Mouse (Mus musculus): ENCODE data around the gene Npw. TPM values are rescaled to one million over a fixed set of nuclear protein-coding genes. Genes with fewer than 3 reads are reported as not detected.
"Not testable (repeated sequence)": the region's sequence is repeated elsewhere in the genome, so short reads cannot be mapped to it uniquely, and the experiment has no call there.

Gene Npw
- polyA plus RNA-seq, 1 experiment from 2014 or later, result not detected

- H3K9me3 ChIP-seq (ENCODE audit: control insufficient read depth, low read length); H3K36me3 ChIP-seq (ENCODE audit: control insufficient read depth, insufficient read depth, low read length); H3K4me3 ChIP-seq (replicated peaks; ENCODE audit: low read depth, low read length); ATAC-seq (ENCODE audit: low FRiP score, low TSS enrichment); DNase-seq; H3K27me3 ChIP-seq (ENCODE audit: control insufficient read depth, insufficient read depth, low read length); H3K4me2 ChIP-seq (ENCODE audit: low read length); H3K9ac ChIP-seq (replicated peaks; ENCODE audit: low read length); H3K27ac ChIP-seq (replicated peaks; ENCODE audit: low read depth, low read length): not testable (repeated sequence)
- 68% methylated on average over 7 of the region's 7 CpGs for WGBS
- peaks cover 19% of the 10 kb centered on the region for H3K4me1 ChIP-seq (ENCODE audit: control insufficient read depth, insufficient read depth, low read length)
Observed at GRCm38 (mm10) chr17:24667011-24667410, 8.8 kb upstream of the Npw start.

GRCm38 (mm10) chr17:24654969-24655368 lies 3.3 kb downstream of the Npw start:
- Histone ChIP-seq H3K4me1 (ENCODE audit: control insufficient read depth, insufficient read depth, low read length) (0 out of 2 replicates have a peak, but pooled peaks cover 7% of the 10 kb centered on the region), H3K9me3 (ENCODE audit: control insufficient read depth, low read length) (no peaks in the 10 kb centered on the region), H3K27me3 (ENCODE audit: control insufficient read depth, insufficient read depth, low read length) (peaks cover 43% of the 10 kb centered on the region), H3K36me3 (ENCODE audit: control insufficient read depth, insufficient read depth, low read length) (no peaks in the 10 kb centered on the region), H3K4me2 (ENCODE audit: low read length) (no peak overlapping the region), H3K4me3 (replicated peaks; ENCODE audit: low read depth, low read length) (no peak overlapping the region), H3K27ac (replicated peaks; ENCODE audit: low read depth, low read length) (no peak overlapping the region), H3K9ac (replicated peaks; ENCODE audit: low read length) (no peak overlapping the region)
- WGBS, result 79% methylated on average over 4 of the region's 4 CpGs
- ATAC-seq (ENCODE audit: low FRiP score, low TSS enrichment) (no peak), DNase-seq (no peak)

GRCm38 (mm10) chr17:24653967-24654710 lies 4.1 kb downstream of the Npw start:
- ATAC-seq (ENCODE audit: low FRiP score, low TSS enrichment), result no peak; the same call in 1 of the 2 replicates
- no peak overlapping the region for H3K27ac ChIP-seq (replicated peaks; ENCODE audit: low read depth, low read length)
- H3K36me3 ChIP-seq (ENCODE audit: control insufficient read depth, insufficient read depth, low read length), result no peaks in the 10 kb centered on the region
- peaks cover 11% of the 10 kb centered on the region; the same call in 1 of the 2 replicates for H3K4me1 ChIP-seq (ENCODE audit: control insufficient read depth, insufficient read depth, low read length)
- H3K4me3 ChIP-seq (replicated peaks; ENCODE audit: low read depth, low read length), result peak overlapping the region; percentile 17; the same call in 1 of the 2 replicates
- peaks cover 35% of the 10 kb centered on the region for H3K27me3 ChIP-seq (ENCODE audit: control insufficient read depth, insufficient read depth, low read length)
- peak; percentile 89 for DNase-seq
- H3K9ac ChIP-seq (replicated peaks; ENCODE audit: low read length), result peak overlapping the region; percentile 23; the same call in 1 of the 2 replicates
- no peaks in the 10 kb centered on the region for H3K9me3 ChIP-seq (ENCODE audit: control insufficient read depth, low read length)
- WGBS, result 6% methylated on average over 19 of the region's 19 CpGs
- peak overlapping the region; percentile 48 for H3K4me2 ChIP-seq (ENCODE audit: low read length)

- Histone ChIP-seq H3K27me3 (ENCODE audit: control insufficient read depth, insufficient read depth, low read length) (peaks cover 12% of the 10 kb centered on the region; the same call in 1 of the 2 replicates), H3K4me3 (replicated peaks; ENCODE audit: low read depth, low read length) (no peak overlapping the region), H3K9ac (replicated peaks; ENCODE audit: low read length) (no peak overlapping the region), H3K27ac (replicated peaks; ENCODE audit: low read depth, low read length) (no peak overlapping the region), H3K9me3 (ENCODE audit: control insufficient read depth, low read length) (no peaks in the 10 kb centered on the region), H3K4me1 (ENCODE audit: control insufficient read depth, insufficient read depth, low read length) (peaks cover 7% of the 10 kb centered on the region; the same call in 1 of the 2 replicates), H3K4me2 (ENCODE audit: low read length) (no peak overlapping the region), H3K36me3 (ENCODE audit: control insufficient read depth, insufficient read depth, low read length) (no peaks in the 10 kb centered on the region)
- WGBS, result 74% methylated on average over 3 of the region's 3 CpGs
- ATAC-seq (ENCODE audit: low FRiP score, low TSS enrichment) (no peak), DNase-seq (no peak)
Observed at GRCm38 (mm10) chr17:24651835-24652234, 6.4 kb downstream of the Npw start.

GRCm38 (mm10) chr17:24650766-24651165 lies 7.5 kb downstream of the Npw start:
- Histone ChIP-seq H3K27me3 (ENCODE audit: control insufficient read depth, insufficient read depth, low read length) (peaks cover 6% of the 10 kb centered on the region; the same call in 1 of the 2 replicates), H3K4me2 (ENCODE audit: low read length) (peak overlapping the region; percentile 95; the same call in 1 of the 2 replicates), H3K36me3 (ENCODE audit: control insufficient read depth, insufficient read depth, low read length) (no peaks in the 10 kb centered on the region), H3K27ac (replicated peaks; ENCODE audit: low read depth, low read length) (no peak overlapping the region), H3K9ac (replicated peaks; ENCODE audit: low read length) (no peak overlapping the region), H3K4me1 (ENCODE audit: control insufficient read depth, insufficient read depth, low read length) (peaks cover 7% of the 10 kb centered on the region; the same call in 1 of the 2 replicates), H3K4me3 (replicated peaks; ENCODE audit: low read depth, low read length) (no peak overlapping the region), H3K9me3 (ENCODE audit: control insufficient read depth, low read length) (no peaks in the 10 kb centered on the region)
- DNase-seq, result no peak
- WGBS, result 75% methylated on average over 4 of the region's 4 CpGs
- no peak for ATAC-seq (ENCODE audit: low FRiP score, low TSS enrichment)

GRCm38 (mm10) chr17:24650070-24650616 lies 8.1 kb downstream of the Npw start, which contains the start of gene Slc9a3r2:
TSS of gene Slc9a3r2 (minus strand) at chr17:24650327.
- 1% methylated on average over 40 of the region's 41 CpGs for WGBS
- H3K27ac ChIP-seq (replicated peaks; ENCODE audit: low read depth, low read length), result peak within 1 kb of the TSS; percentile 37; the same call in 1 of the 2 replicates
- peaks cover 6% of the 10 kb centered on the region; the same call in 1 of the 2 replicates for H3K27me3 ChIP-seq (ENCODE audit: control insufficient read depth, insufficient read depth, low read length)
- H3K9me3 ChIP-seq (ENCODE audit: control insufficient read depth, low read length), result no peaks in the 10 kb centered on the region
- ATAC-seq (ENCODE audit: low FRiP score, low TSS enrichment) (peak; percentile 60), DNase-seq (peak; percentile 73)
- H3K4me3 ChIP-seq (replicated peaks; ENCODE audit: low read depth, low read length), result peak within 1 kb of the TSS; percentile 67
- H3K36me3 ChIP-seq (ENCODE audit: control insufficient read depth, insufficient read depth, low read length), result no peaks in the 10 kb centered on the region
- peaks cover 7% of the 10 kb centered on the region; the same call in 1 of the 2 replicates for H3K4me1 ChIP-seq (ENCODE audit: control insufficient read depth, insufficient read depth, low read length)
- H3K9ac ChIP-seq (replicated peaks; ENCODE audit: low read length), result peak within 1 kb of the TSS; percentile 85
- H3K4me2 ChIP-seq (ENCODE audit: low read length), result peak within 1 kb of the TSS; percentile 95

- peak; percentile 62 for DNase-seq
- H3K27me3 ChIP-seq (ENCODE audit: control insufficient read depth, insufficient read depth, low read length), result peaks cover 6% of the 10 kb centered on the region; the same call in 1 of the 2 replicates
- peak; percentile 62 for ATAC-seq (ENCODE audit: low FRiP score, low TSS enrichment)
- peak overlapping the region; percentile 37; the same call in 1 of the 2 replicates for H3K27ac ChIP-seq (replicated peaks; ENCODE audit: low read depth, low read length)
- peak overlapping the region; percentile 95 for H3K4me2 ChIP-seq (ENCODE audit: low read length)
- under 1% methylated on average over 35 of the region's 35 CpGs for WGBS
- H3K9ac ChIP-seq (replicated peaks; ENCODE audit: low read length), result peak overlapping the region; percentile 85
- peak overlapping the region; percentile 67 for H3K4me3 ChIP-seq (replicated peaks; ENCODE audit: low read depth, low read length)
- H3K4me1 ChIP-seq (ENCODE audit: control insufficient read depth, insufficient read depth, low read length), result peaks cover 7% of the 10 kb centered on the region; the same call in 1 of the 2 replicates
- H3K9me3 ChIP-seq (ENCODE audit: control insufficient read depth, low read length), result no peaks in the 10 kb centered on the region
- no peaks in the 10 kb centered on the region for H3K36me3 ChIP-seq (ENCODE audit: control insufficient read depth, insufficient read depth, low read length)
Observed at GRCm38 (mm10) chr17:24649581-24650069, 8.6 kb downstream of the Npw start.

- Histone ChIP-seq H3K27me3 (ENCODE audit: control insufficient read depth, insufficient read depth, low read length) (peaks cover 6% of the 10 kb centered on the region; the same call in 1 of the 2 replicates), H3K4me2 (ENCODE audit: low read length) (peak overlapping the region; percentile 95), H3K36me3 (ENCODE audit: control insufficient read depth, insufficient read depth, low read length) (no peaks in the 10 kb centered on the region), H3K9ac (replicated peaks; ENCODE audit: low read length) (no peak overlapping the region; the same call in 1 of the 2 replicates), H3K9me3 (ENCODE audit: control insufficient read depth, low read length) (no peaks in the 10 kb centered on the region), H3K27ac (replicated peaks; ENCODE audit: low read depth, low read length) (no peak overlapping the region), H3K4me3 (replicated peaks; ENCODE audit: low read depth, low read length) (peak overlapping the region; percentile 67), H3K4me1 (ENCODE audit: control insufficient read depth, insufficient read depth, low read length) (peaks cover 7% of the 10 kb centered on the region; the same call in 1 of the 2 replicates)
- DNase-seq (no peak), ATAC-seq (ENCODE audit: low FRiP score, low TSS enrichment) (no peak)
- 69% methylated on average over 10 of the region's 10 CpGs for WGBS
Observed at GRCm38 (mm10) chr17:24648731-24649377, 9.4 kb downstream of the Npw start.

All from midbrain, embryonic 14.5 days (tissue).